Mouse (Mus musculus) limb, embryonic 11.5 days (tissue): ENCODE data around the gene Tor3a. TPM values are rescaled to one million over a fixed set of nuclear protein-coding genes. Genes with fewer than 3 reads are reported as not detected.

ENCODE experiments used
- ATAC-seq: fragments of 200-750 bp; cut with Nextera tagmentation; 2 replicates; pipeline ENCODE4 v1.8.0; 2017; ENCODE audit warnings: low read depth; ENCODE audit not compliant: insufficient number of reproducible peaks, low FRiP score, low TSS enrichment
- DNase-seq: peaks from one replicate; pipeline ENCODE4 v3.0.0-alpha.2; 2015; ENCODE audit warnings: low spot score
- H3K27ac ChIP-seq: fragments of 300-500 bp; sonication (generic); replicated peaks from 2 replicates; pipeline ENCODE4 v1.5.1; 2014; ENCODE audit warnings: low read depth, mild to moderate bottlenecking, low read length
- H3K27me3 ChIP-seq: fragments of 300-500 bp; sonication (generic); 2 replicates; pipeline ENCODE4 v1.6.1; 2014; ENCODE audit warnings: mild to moderate bottlenecking, low read length, mixed read lengths; ENCODE audit not compliant: control insufficient read depth, insufficient read depth
- H3K36me3 ChIP-seq: fragments of 300-500 bp; sonication (generic); 2 replicates; pipeline ENCODE4 v1.6.1; 2014; ENCODE audit warnings: mild to moderate bottlenecking, low read length, moderate library complexity, mixed read lengths; ENCODE audit not compliant: control insufficient read depth, insufficient read depth
- H3K4me1 ChIP-seq: fragments of 300-500 bp; sonication (generic); 2 replicates; pipeline ENCODE4 v1.6.1; 2014; ENCODE audit warnings: low read length, mixed read lengths; ENCODE audit not compliant: control insufficient read depth, insufficient read depth
- H3K4me2 ChIP-seq: fragments of 300-500 bp; sonication (generic); 2 replicates; pipeline ENCODE4 v1.6.1; 2014; ENCODE audit warnings: low read depth, mild to moderate bottlenecking, moderate library complexity; ENCODE audit not compliant: severe bottlenecking
- H3K4me3 ChIP-seq: fragments of 300-500 bp; sonication (generic); 2 replicates; pipeline ENCODE4 v1.5.1; 2014; ENCODE audit warnings: low read depth, low read length
- H3K9ac ChIP-seq: fragments of 300-500 bp; sonication (generic); 2 replicates; pipeline ENCODE4 v1.6.1; 2014; ENCODE audit warnings: mild to moderate bottlenecking, low read length
- H3K9me3 ChIP-seq: fragments of 300-500 bp; sonication (generic); 2 replicates; pipeline ENCODE4 v1.6.1; 2016; ENCODE audit warnings: low read length; ENCODE audit not compliant: control insufficient read depth
- WGBS: fragments of 180-500 bp; shearing (Covaris S2); extraction: QIAGEN DNeasy Blood & Tissue Kit; methylation state at CpG from one replicate; pipeline ENCODE4 v1.1.7; 2014; 5-methylcytosine and 5-hydroxymethylcytosine counted together
- polyA plus RNA-seq: library from polyadenylated mRNA; unstranded; fragments of >200 nt; fragmentation: Nextera tagmentation; extraction: Ambion mirVana; gene quantifications from 2 replicates; pipeline ENCODE4 v1.2.1, GENCODE M21; 2014

Gene Tor3a
- polyA plus RNA-seq, 1 experiment from 2014 or later: 10.0 TPM

GRCm38 (mm10) chr1:156640577-156640976 lies 33.6 kb downstream of the Tor3a start:
- Histone ChIP-seq H3K27me3 (no peaks in the 10 kb centered on the region), H3K4me1 (peaks cover 7% of the 10 kb centered on the region; the same call in 1 of the 2 replicates), H3K9ac (no peak overlapping the region), H3K4me3 (no peak overlapping the region), H3K4me2 (no peak overlapping the region), H3K9me3 (no peaks in the 10 kb centered on the region), H3K27ac (no peak overlapping the region), H3K36me3 (peaks cover 10% of the 10 kb centered on the region; the same call in 1 of the 2 replicates)
- ATAC-seq: no peak
- DNase-seq: no peak
- WGBS: 79% methylated on average over 4 of the region's 4 CpGs

DNA sequence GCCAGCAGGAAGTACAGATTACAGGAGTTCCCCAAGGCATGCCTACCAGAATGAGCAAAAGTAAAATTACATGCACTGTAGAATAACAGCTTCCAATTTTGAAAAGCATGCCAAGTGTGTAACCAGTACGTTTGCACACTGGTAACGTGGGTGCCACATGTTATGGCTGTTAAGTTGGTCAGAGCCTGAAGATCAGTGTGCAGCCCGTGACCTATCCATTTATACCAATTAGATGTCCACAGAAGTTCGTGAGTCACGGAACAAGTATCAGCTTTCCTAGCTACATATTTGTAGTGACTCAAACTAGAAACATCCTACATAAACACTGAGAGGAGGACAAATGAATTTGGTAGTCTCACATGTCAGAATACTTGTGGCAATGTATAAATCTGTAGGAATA lies 34.7 kb downstream of the Tor3a start:
- no peaks in the 10 kb centered on the region for H3K9me3 ChIP-seq
- peaks cover 5% of the 10 kb centered on the region; the same call in 1 of the 2 replicates for H3K4me1 ChIP-seq
- no peaks in the 10 kb centered on the region for H3K27me3 ChIP-seq
- H3K4me2 ChIP-seq: no peak overlapping the region
- 89% methylated on average over 5 of the region's 5 CpGs for WGBS
- no peak overlapping the region for H3K9ac ChIP-seq
- DNase-seq (no peak), ATAC-seq (no peak)
- no peak overlapping the region for H3K27ac ChIP-seq
- no peak overlapping the region for H3K4me3 ChIP-seq
- H3K36me3 ChIP-seq: peaks cover 13% of the 10 kb centered on the region; the same call in 1 of the 2 replicates

DNA sequence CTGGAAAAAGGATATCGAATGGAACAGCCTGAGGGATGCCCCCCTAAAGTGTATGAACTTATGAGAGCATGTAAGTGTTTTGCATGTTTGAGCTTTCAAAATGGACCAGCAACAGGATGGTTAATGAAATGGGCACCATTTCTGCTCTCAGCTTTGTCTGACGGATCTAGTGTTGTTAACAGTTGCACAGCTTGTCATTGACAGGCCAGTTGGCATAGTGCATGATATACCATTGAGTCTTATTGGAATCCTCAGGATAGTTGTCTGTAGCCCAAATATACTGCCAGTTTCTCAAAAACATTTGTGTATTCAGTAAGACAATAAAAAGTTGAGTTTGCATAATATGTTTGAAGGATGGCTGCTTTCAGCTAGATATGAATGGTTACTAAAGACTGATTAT lies 39.0 kb downstream of the Tor3a start:
- Histone ChIP-seq H3K27ac (no peak overlapping the region), H3K4me1 (no peaks in the 10 kb centered on the region), H3K9ac (no peak overlapping the region), H3K36me3 (peaks cover 7% of the 10 kb centered on the region; the same call in 1 of the 2 replicates), H3K4me2 (no peak overlapping the region), H3K4me3 (no peak overlapping the region), H3K9me3 (no peaks in the 10 kb centered on the region), H3K27me3 (no peaks in the 10 kb centered on the region)
- WGBS: 90% methylated on average over 2 of the region's 2 CpGs
- ATAC-seq: no peak
- DNase-seq: no peak

- Histone ChIP-seq H3K4me3 (no peak overlapping the region), H3K27me3 (no peaks in the 10 kb centered on the region), H3K4me1 (no peaks in the 10 kb centered on the region), H3K9ac (no peak overlapping the region), H3K9me3 (no peaks in the 10 kb centered on the region), H3K27ac (no peak overlapping the region), H3K4me2 (no peak overlapping the region), H3K36me3 (peaks cover 13% of the 10 kb centered on the region; the same call in 1 of the 2 replicates)
- ATAC-seq: no peak
- no peak for DNase-seq
- 82% methylated on average over 10 of the region's 10 CpGs for WGBS
These were observed 41.1 kb downstream of the Tor3a start for GRCm38 (mm10) chr1:156633095-156633494.

DNA sequence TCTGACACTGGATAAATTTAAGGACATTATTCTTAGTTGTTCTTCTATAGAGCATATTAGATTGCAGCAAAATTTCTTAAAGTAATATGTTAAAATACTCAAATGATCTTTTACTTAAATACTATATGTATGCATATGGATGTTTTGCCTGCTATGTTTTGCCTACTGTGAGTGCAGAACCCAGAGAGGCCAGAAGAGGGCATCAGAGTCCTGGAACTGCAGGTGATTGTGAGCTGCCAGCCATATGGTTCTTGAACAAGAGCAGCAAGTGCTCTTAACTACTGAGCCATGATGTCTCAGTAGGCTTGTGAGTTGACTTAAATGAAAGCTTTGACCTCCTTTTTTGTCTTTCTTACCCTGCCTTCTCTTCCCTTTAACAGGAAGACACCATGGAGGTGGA lies 43.2 kb downstream of the Tor3a start:
- no peaks in the 10 kb centered on the region for H3K4me1 ChIP-seq
- no peaks in the 10 kb centered on the region for H3K27me3 ChIP-seq
- DNase-seq: no peak
- H3K36me3 ChIP-seq: peaks cover 13% of the 10 kb centered on the region; the same call in 1 of the 2 replicates
- H3K9ac ChIP-seq: no peak overlapping the region
- H3K27ac ChIP-seq: no peak overlapping the region
- H3K9me3 ChIP-seq: no peaks in the 10 kb centered on the region
- no peak for ATAC-seq
- H3K4me2 ChIP-seq: no peak overlapping the region
- H3K4me3 ChIP-seq: no peak overlapping the region

GRCm38 (mm10) chr1:156629984-156630383 lies 44.2 kb downstream of the Tor3a start:
- ATAC-seq: no peak
- WGBS: 93% methylated on average over 8 of the region's 8 CpGs

GRCm38 (mm10) chr1:156626729-156627128 lies 47.4 kb downstream of the Tor3a start:
- ATAC-seq: no peak

More at GRCm38 (mm10) chr1:156629984-156630383, 44.2 kb downstream of the Tor3a start:
- Histone ChIP-seq H3K4me1 (no peaks in the 10 kb centered on the region), H3K36me3 (peaks cover 14% of the 10 kb centered on the region; the same call in 1 of the 2 replicates), H3K27me3 (no peaks in the 10 kb centered on the region), H3K4me3 (no peak overlapping the region), H3K4me2 (no peak overlapping the region), H3K9ac (no peak overlapping the region), H3K9me3 (no peaks in the 10 kb centered on the region), H3K27ac (no peak overlapping the region)
- no peak for DNase-seq

GRCm38 (mm10) chr1:156624231-156624630 lies 49.9 kb downstream of the Tor3a start:
- no peak overlapping the region for H3K4me3 ChIP-seq
- DNase-seq (no peak), ATAC-seq (no peak)
- peaks cover 2% of the 10 kb centered on the region; the same call in 1 of the 2 replicates for H3K36me3 ChIP-seq
- no peak overlapping the region for H3K27ac ChIP-seq
- H3K4me1 ChIP-seq: no peaks in the 10 kb centered on the region
- WGBS: 87% methylated on average over 1 of the region's 1 CpGs
- H3K4me2 ChIP-seq: no peak overlapping the region
- no peaks in the 10 kb centered on the region for H3K27me3 ChIP-seq
- H3K9me3 ChIP-seq: no peaks in the 10 kb centered on the region
- H3K9ac ChIP-seq: no peak overlapping the region

More at GRCm38 (mm10) chr1:156626729-156627128, 47.4 kb downstream of the Tor3a start:
- no peaks in the 10 kb centered on the region for H3K27me3 ChIP-seq
- WGBS: 77% methylated on average over 4 of the region's 4 CpGs
- H3K9ac ChIP-seq: no peak overlapping the region
- H3K27ac ChIP-seq: no peak overlapping the region
- no peaks in the 10 kb centered on the region for H3K9me3 ChIP-seq
- H3K4me2 ChIP-seq: no peak overlapping the region
- peaks cover 9% of the 10 kb centered on the region; the same call in 1 of the 2 replicates for H3K36me3 ChIP-seq
- no peaks in the 10 kb centered on the region for H3K4me1 ChIP-seq
- H3K4me3 ChIP-seq: no peak overlapping the region
- no peak for DNase-seq

GRCm38 (mm10) chr1:156620951-156621350 lies 53.2 kb downstream of the Tor3a start:
- no peak overlapping the region for H3K4me3 ChIP-seq
- ATAC-seq (no peak), DNase-seq (no peak)
- peaks cover 1% of the 10 kb centered on the region; the same call in 1 of the 2 replicates for H3K36me3 ChIP-seq
- no peak overlapping the region for H3K4me2 ChIP-seq
- no peak overlapping the region for H3K9ac ChIP-seq
- peaks cover under 1% of the 10 kb centered on the region for H3K4me1 ChIP-seq
- WGBS: 82% methylated on average over 3 of the region's 3 CpGs
- H3K27me3 ChIP-seq: no peaks in the 10 kb centered on the region
- H3K9me3 ChIP-seq: no peaks in the 10 kb centered on the region
- no peak overlapping the region for H3K27ac ChIP-seq
